Mouse (Mus musculus): ENCODE measurements around the gene Stx5a. TPM values are rescaled to one million over a fixed set of nuclear protein-coding genes. Genes with fewer than 3 reads are reported as not detected.
"Not testable (repeated sequence)": the region's sequence is repeated elsewhere in the genome, so short reads cannot be mapped to it uniquely, and the experiment has no call there.

Gene Stx5a
- polyA plus RNA-seq, 1 experiment from 2014 or later = 87.8 TPM

DNA sequence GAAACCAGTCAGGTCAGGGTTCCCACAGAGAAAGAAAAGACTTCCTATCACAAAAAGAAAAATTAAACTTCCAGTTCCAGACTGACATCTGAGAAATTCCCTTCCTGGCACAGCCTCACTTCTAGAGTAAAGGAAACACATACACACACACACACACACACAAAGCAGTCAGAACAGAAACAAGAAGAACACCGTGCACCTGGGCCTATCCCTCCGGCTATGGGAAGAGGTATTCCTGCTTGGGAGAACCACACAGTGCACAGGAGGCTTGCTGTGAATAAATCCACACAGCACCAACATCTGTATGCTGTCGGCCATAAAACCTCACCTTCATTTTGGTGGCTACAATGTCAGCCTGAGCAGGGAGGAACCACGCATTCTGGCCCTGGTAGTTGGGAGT, 29.7 kb upstream of the Stx5a start:
- 88% methylated on average over 4 of the region's 4 CpGs for WGBS
- H3K27me3 ChIP-seq (ENCODE audit: poor library complexity, severe bottlenecking) = no peaks in the 10 kb centered on the region
- H3K9me3 ChIP-seq = no peaks in the 10 kb centered on the region
- H3K4me1 ChIP-seq = peaks cover 36% of the 10 kb centered on the region
- H3K27ac ChIP-seq = peak overlapping the region; percentile 94; the same call in 1 of the 2 replicates
- H3K4me3 ChIP-seq = peak overlapping the region; percentile 84
- DNase-seq (ENCODE audit: extremely low spot score, low spot score) = no peak
- peaks cover 58% of the 10 kb centered on the region for H3K36me3 ChIP-seq (replicated peaks)

DNA sequence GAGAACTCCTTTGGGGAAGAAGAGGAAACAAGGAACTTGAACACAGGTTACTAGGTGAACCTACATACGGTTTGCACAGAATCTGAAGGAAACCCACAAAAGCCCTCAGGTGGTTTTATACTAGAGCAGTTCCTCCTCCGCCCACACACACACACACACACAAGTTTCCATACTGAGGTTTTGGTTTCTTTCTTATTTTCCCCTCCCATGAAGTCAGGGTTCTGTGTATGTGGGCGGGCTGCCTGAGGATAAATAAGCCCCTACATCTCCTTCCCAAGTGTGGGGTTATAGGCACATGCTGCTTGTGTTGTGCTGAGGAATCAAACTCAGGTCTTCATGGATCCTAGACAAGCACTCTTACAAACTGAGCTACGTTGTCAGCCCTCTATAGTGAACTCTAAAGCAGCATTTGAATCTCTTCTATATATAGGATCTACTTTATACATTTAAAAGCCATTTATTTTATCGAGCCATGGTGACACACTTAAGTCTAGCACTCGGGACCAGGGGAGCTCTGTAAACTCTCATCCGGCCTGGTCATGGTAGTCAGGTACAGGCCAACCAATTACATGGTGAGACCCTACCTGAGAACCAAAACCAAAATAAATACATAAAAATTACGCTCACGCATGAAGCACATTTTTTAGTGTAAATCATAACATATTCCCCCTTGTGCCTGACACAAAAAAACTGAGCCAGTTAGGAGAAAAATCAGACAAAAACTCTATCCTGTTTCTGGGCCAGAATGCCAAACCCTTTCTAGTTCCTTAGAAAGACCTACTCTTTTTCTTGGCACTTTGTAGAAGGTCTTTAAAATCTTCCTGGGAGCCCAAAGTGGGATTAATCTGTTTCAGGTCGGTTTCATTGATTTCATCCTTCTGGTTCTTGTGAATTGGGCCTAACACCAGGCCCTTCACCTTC, 29.0 kb upstream of the Stx5a start:
- peaks cover 51% of the 10 kb centered on the region for H3K36me3 ChIP-seq (replicated peaks)
- peaks cover 36% of the 10 kb centered on the region for H3K4me1 ChIP-seq
- no peaks in the 10 kb centered on the region for H3K9me3 ChIP-seq
- H3K4me3 ChIP-seq = peak overlapping the region; percentile 84
- H3K27me3 ChIP-seq (ENCODE audit: poor library complexity, severe bottlenecking) = no peaks in the 10 kb centered on the region
- peak overlapping the region; percentile 94 for H3K27ac ChIP-seq
- no peak for DNase-seq (ENCODE audit: extremely low spot score, low spot score)
- 71% methylated on average over 10 of the region's 10 CpGs for WGBS

DNA sequence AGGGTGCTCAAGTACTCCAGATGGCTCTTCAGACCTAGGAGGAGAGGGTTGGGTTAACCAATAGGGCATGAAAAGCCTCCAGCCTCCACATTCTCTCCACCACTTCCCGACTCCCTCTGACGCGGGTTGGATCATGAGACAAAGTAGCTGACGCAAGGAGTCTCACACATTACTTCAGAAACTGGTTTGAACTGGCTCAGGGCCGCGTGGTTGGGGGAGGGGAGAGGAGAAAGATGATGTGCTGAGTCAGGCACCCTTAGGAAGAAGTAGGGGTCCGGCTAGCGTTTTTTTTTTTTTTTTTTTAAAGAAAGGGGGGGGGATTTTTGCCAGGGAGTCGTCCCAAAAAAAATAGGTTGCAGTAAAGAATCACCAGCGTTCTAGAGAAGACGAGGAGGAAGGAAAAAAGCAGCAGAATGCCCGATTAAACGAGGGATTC, 28.3 kb upstream of the Stx5a start:
- WGBS = 0% methylated on average over 13 of the region's 13 CpGs
- peak; percentile 86 for DNase-seq (ENCODE audit: extremely low spot score, low spot score)
- Histone ChIP-seq H3K36me3 (replicated peaks) (peaks cover 44% of the 10 kb centered on the region), H3K4me3 (peak overlapping the region; percentile 84), H3K27me3 (ENCODE audit: poor library complexity, severe bottlenecking) (no peaks in the 10 kb centered on the region), H3K4me1 (peaks cover 36% of the 10 kb centered on the region), H3K9me3 (no peaks in the 10 kb centered on the region), H3K27ac (peak overlapping the region; percentile 94)

- Histone ChIP-seq H3K27ac (peak overlapping the region; percentile 94), H3K4me3 (peak overlapping the region; percentile 84), H3K36me3 (replicated peaks) (peaks cover 38% of the 10 kb centered on the region), H3K4me1 (peaks cover 36% of the 10 kb centered on the region), H3K9me3 (no peaks in the 10 kb centered on the region), H3K27me3 (ENCODE audit: poor library complexity, severe bottlenecking) (no peaks in the 10 kb centered on the region)
- WGBS = under 1% methylated on average over 51 of the region's 51 CpGs
- peak; percentile 90 for DNase-seq (ENCODE audit: extremely low spot score, low spot score)
Measured at GRCm38 (mm10) chr19:8713306-8713996, 27.8 kb upstream of the Stx5a start.

DNA sequence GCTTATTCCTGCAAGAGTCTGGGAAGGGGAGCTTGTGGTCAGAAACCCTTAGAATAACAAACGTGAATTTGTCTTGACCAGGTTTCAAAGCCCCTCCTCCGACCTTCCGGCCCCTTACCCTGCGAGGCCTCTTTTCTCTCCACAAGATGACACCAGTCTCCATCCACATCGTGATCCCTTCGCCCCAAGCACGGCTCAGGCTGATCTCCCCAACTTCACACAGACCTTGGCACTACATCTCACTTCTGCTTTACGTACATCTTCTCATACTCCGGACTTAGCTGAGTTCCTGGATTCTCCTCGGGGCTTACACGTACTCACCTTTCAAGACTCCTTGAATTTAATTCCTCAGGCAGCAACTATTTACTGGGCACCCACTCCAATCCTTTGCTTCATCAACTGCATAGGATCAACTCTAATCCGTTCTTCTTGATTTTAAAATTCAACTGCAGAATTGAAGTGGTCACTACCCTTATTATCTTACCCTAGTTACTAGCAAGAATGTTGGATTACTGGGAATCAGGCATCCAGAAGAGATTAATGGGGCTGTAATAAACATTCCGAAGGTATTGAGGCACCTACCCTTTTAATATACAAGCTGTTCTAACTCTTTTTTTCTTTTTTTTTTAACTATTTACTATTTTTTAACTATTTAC, 27.1 kb upstream of the Stx5a start:
- Histone ChIP-seq H3K4me1 (peaks cover 36% of the 10 kb centered on the region), H3K9me3 (no peaks in the 10 kb centered on the region), H3K27ac (peak overlapping the region; percentile 94), H3K36me3 (replicated peaks) (peaks cover 32% of the 10 kb centered on the region), H3K27me3 (ENCODE audit: poor library complexity, severe bottlenecking) (no peaks in the 10 kb centered on the region), H3K4me3 (peak overlapping the region; percentile 84)
- 9% methylated on average over 13 of the region's 13 CpGs for WGBS
- DNase-seq (ENCODE audit: extremely low spot score, low spot score) = no peak

DNA sequence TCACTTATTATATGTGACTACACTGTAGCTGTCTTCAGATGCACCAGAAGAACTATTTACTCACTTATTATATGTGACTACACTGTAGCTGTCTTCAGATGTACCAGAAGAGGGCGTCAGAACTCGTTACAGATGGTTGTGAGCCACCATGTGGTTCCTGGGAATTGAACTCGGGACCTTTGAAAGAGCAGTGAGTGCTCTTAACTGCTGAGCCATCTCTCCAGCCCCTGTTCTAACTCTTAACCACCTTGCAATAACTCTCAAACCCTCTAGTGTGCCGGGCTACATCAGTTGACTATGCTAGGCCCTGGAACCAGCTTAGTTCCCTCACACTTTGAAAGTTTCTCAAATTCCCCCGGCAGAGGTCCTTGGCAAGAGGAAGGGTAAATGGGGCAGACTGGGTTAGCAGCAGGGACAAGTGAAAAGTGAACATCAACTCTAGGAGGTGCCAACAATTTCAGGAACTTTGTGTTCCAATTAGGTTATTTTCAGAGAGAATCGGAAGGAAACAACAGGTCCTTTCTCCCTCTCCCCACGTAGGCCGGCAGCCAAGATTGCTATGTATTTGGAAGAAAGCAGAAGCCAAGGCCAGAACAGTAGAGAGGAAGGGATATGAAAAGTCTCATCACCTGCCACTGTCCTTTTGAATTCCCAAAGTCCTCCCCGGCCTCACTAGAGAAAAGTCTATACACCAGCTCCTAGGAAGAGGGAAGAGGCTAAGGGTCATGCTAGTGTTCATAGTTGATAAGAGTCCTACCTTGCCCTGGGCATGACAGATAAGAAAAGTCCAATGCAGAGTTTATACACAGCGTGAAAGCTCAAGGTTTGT, 26.3 kb upstream of the Stx5a start:
- H3K4me1 ChIP-seq = peaks cover 36% of the 10 kb centered on the region
- WGBS = 78% methylated on average over 10 of the region's 10 CpGs
- H3K36me3 ChIP-seq (replicated peaks) = peaks cover 24% of the 10 kb centered on the region
- H3K27me3 ChIP-seq (ENCODE audit: poor library complexity, severe bottlenecking) = no peaks in the 10 kb centered on the region
- H3K27ac ChIP-seq = peak overlapping the region; percentile 51; the same call in 1 of the 2 replicates
- H3K9me3 ChIP-seq = no peaks in the 10 kb centered on the region
- DNase-seq (ENCODE audit: extremely low spot score, low spot score) = no peak
- H3K4me3 ChIP-seq = peak overlapping the region; percentile 84; the same call in 1 of the 2 replicates

GRCm38 (mm10) chr19:8715868-8716766, 25.1 kb upstream of the Stx5a start:
- Histone ChIP-seq H3K27ac (no peak overlapping the region), H3K9me3 (no peaks in the 10 kb centered on the region), H3K36me3 (replicated peaks) (peaks cover 12% of the 10 kb centered on the region), H3K4me3 (no peak overlapping the region), H3K27me3 (ENCODE audit: poor library complexity, severe bottlenecking) (no peaks in the 10 kb centered on the region), H3K4me1 (peaks cover 26% of the 10 kb centered on the region)
- 70% methylated on average over 10 of the region's 10 CpGs for WGBS
- DNase-seq (ENCODE audit: extremely low spot score, low spot score) = no peak

DNA sequence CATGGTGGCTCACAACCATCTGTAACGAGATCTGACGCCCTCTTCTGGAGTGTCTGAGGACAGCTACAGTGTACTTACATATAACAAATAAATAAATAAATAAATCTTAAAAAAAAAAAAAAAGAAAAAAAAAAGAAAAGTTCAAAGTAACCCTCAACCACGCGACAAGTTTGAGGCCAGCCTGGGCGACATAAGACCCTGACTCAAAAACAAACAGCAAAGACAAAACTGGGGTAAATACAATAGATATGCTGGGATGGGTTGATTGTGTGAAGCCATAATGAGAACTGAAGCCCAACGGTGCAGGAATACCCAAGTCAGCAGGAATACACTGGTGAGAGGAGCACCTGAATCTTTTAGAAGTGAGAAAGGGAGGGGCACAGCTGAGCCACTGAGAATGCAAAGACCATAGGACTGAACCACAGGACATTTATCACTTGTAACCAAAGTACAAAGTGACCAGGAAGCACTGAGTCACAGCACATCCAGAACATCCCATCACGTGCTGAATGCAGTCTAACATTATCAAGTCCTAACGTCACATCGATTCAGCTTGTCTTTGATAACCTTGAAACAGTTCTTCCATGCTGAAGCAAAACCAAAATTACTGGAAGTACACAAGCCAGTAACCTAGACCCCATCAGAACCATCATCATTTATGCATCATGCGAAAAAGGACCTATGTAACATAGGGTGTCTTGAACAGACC, 24.3 kb upstream of the Stx5a start:
- no peaks in the 10 kb centered on the region for H3K27me3 ChIP-seq (ENCODE audit: poor library complexity, severe bottlenecking)
- no peaks in the 10 kb centered on the region for H3K9me3 ChIP-seq
- H3K27ac ChIP-seq = no peak overlapping the region
- 71% methylated on average over 10 of the region's 10 CpGs for WGBS
- H3K4me3 ChIP-seq = no peak overlapping the region
- no peak for DNase-seq (ENCODE audit: extremely low spot score, low spot score)
- H3K4me1 ChIP-seq = peaks cover 26% of the 10 kb centered on the region
- H3K36me3 ChIP-seq (replicated peaks) = peaks cover 4% of the 10 kb centered on the region

DNA sequence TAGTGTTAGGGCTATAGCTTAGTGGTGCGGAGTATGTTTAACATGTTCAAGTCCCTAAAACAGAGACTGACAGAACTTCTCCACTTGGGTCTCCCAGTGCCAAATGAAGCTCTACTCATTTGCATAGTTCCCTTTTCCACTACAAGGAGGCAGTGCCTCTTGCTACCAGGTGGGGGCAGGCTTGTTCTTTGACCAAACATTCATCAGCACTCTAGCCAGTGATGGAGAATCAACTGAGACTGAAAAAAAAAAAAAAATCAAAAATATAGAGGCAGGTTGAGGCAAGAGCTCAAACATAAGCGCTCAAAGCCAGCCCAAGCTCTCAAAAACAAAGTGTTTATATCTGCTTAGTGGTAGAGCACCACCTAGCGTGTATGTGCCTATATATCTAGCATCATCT, 22.9 kb upstream of the Stx5a start:
- peak; percentile 44 for DNase-seq (ENCODE audit: extremely low spot score, low spot score)
- Histone ChIP-seq H3K4me3 (no peak overlapping the region), H3K9me3 (no peaks in the 10 kb centered on the region), H3K27ac (no peak overlapping the region), H3K36me3 (replicated peaks) (no peaks in the 10 kb centered on the region), H3K4me1 (peaks cover 25% of the 10 kb centered on the region), H3K27me3 (ENCODE audit: poor library complexity, severe bottlenecking) (no peaks in the 10 kb centered on the region)
- WGBS = 70% methylated on average over 3 of the region's 3 CpGs

DNA sequence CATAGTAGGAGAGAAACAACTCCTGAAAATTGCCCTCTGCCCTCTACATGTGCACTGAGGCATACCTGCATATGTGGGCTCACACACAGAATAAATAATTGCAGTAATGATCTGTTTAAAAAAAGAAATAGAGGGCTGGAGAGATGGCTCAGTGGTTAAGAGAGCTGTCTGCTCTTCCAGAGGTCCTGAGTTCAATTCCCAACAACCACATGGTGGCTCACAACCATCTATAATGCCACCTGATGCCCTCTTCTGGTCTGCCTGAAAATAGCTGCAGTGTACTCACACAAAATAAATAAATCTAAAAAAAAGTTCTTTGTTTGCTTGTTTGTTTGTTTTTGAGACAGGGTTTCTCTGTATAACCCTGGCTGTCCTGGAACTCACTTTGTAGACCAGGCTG, 22.2 kb upstream of the Stx5a start:
- not testable (repeated sequence) for H3K27me3 ChIP-seq (ENCODE audit: poor library complexity, severe bottlenecking); H3K9me3 ChIP-seq; H3K4me3 ChIP-seq; H3K27ac ChIP-seq; DNase-seq (ENCODE audit: extremely low spot score, low spot score); H3K36me3 ChIP-seq (replicated peaks)
- H3K4me1 ChIP-seq = peaks cover 23% of the 10 kb centered on the region

- Histone ChIP-seq H3K4me3 (peak overlapping the region; percentile 66; the same call in 1 of the 2 replicates), H3K36me3 (replicated peaks) (peaks cover 26% of the 10 kb centered on the region)
- no peak for DNase-seq (ENCODE audit: extremely low spot score, low spot score)
Measured at GRCm38 (mm10) chr19:8721378-8721777, 19.8 kb upstream of the Stx5a start.

More at GRCm38 (mm10) chr19:8721378-8721777, 19.8 kb upstream of the Stx5a start:
- H3K27ac ChIP-seq = no peak overlapping the region
- H3K4me1 ChIP-seq = peaks cover 36% of the 10 kb centered on the region
- WGBS = 81% methylated on average over 1 of the region's 1 CpGs
- H3K9me3 ChIP-seq = no peaks in the 10 kb centered on the region
- H3K27me3 ChIP-seq (ENCODE audit: poor library complexity, severe bottlenecking) = no peaks in the 10 kb centered on the region
